Mouse (Mus musculus) spleen, adult 18-20 months (tissue): ENCODE data around the gene Fam222a.

Experiments
- DNase-seq, 2 experiments: peaks; one replicate each; pipeline ENCODE4 v3.0.0; 2022; ENCODE audit warnings: mixed read lengths in 2 of 2

The Fam222a gene

GRCm38 (mm10) chr5:114560965-114561364 lies 6.9 kb upstream of the Fam222a start:
- DNase-seq = no peak

- DNase-seq = no peak
Observed at GRCm38 (mm10) chr5:114563994-114564393, 3.8 kb upstream of the Fam222a start.

GRCm38 (mm10) chr5:114565305-114565704 lies 2.5 kb upstream of the Fam222a start:
- DNase-seq = no peak

GRCm38 (mm10) chr5:114565751-114566150 lies 2.1 kb upstream of the Fam222a start:
- no peak for DNase-seq

GRCm38 (mm10) chr5:114566461-114566860 lies 1.4 kb upstream of the Fam222a start:
- DNase-seq = no peak

GRCm38 (mm10) chr5:114567075-114567517 lies 720 bp upstream of the Fam222a start:
- DNase-seq = peak; percentile 87 to 89

GRCm38 (mm10) chr5:114568818-114569217 lies 1.0 kb downstream of the Fam222a start:
- DNase-seq = no peak

- no peak for DNase-seq
Observed at GRCm38 (mm10) chr5:114569918-114570670, 2.3 kb downstream of the Fam222a start.

- no peak for DNase-seq
Observed at GRCm38 (mm10) chr5:114570791-114571450, 3.1 kb downstream of the Fam222a start.

GRCm38 (mm10) chr5:114571451-114572030 lies 3.7 kb downstream of the Fam222a start:
- DNase-seq = no peak

GRCm38 (mm10) chr5:114572997-114573396 lies 5.2 kb downstream of the Fam222a start:
- DNase-seq = no peak

GRCm38 (mm10) chr5:114573920-114574628 lies 6.3 kb downstream of the Fam222a start:
- no peak for DNase-seq

- DNase-seq = no peak
Observed at GRCm38 (mm10) chr5:114575010-114575409, 7.2 kb downstream of the Fam222a start.

- DNase-seq = no peak
Observed at GRCm38 (mm10) chr5:114575530-114575929, 7.7 kb downstream of the Fam222a start.

GRCm38 (mm10) chr5:114575986-114576605 lies 8.3 kb downstream of the Fam222a start:
- no peak for DNase-seq

- no peak for DNase-seq
Observed at GRCm38 (mm10) chr5:114578361-114578760, 10.5 kb downstream of the Fam222a start.

- DNase-seq = no peak
Observed at GRCm38 (mm10) chr5:114579714-114580357, 12.0 kb downstream of the Fam222a start.

- no peak for DNase-seq
Observed at GRCm38 (mm10) chr5:114581486-114581885, 13.7 kb downstream of the Fam222a start.

- DNase-seq = no peak
Observed at GRCm38 (mm10) chr5:114583046-114583445, 15.2 kb downstream of the Fam222a start.

- DNase-seq = no peak
Observed at GRCm38 (mm10) chr5:114583490-114584175, 15.8 kb downstream of the Fam222a start.

GRCm38 (mm10) chr5:114584293-114585104 lies 16.7 kb downstream of the Fam222a start:
- no peak for DNase-seq
